Mouse (Mus musculus) neural tube, embryonic 11.5 days (tissue): Measurements from ENCODE around the gene 2510002D24Rik. TPM values are rescaled to one million over a fixed set of nuclear protein-coding genes. Genes with fewer than 3 reads are reported as not detected.

Source experiments
- ATAC-seq: fragments of 200-750 bp; cut with Nextera tagmentation; 2 replicates; pipeline ENCODE4 v1.8.0; 2017; ENCODE audit warnings: moderate number of reproducible peaks, mild to moderate bottlenecking, moderate TSS enrichment, moderate library complexity; ENCODE audit not compliant: insufficient read depth, low FRiP score, low TSS enrichment
- DNase-seq: peaks from one replicate; pipeline ENCODE4 v3.0.0-alpha.2; 2015; ENCODE audit warnings: low spot score
- H3K27ac ChIP-seq: fragments of 300-500 bp; sonication (generic); 2 replicates; pipeline ENCODE4 v1.5.1; 2014; ENCODE audit warnings: low read depth, mild to moderate bottlenecking, low read length
- H3K27me3 ChIP-seq: fragments of 300-500 bp; sonication (generic); 2 replicates; pipeline ENCODE4 v1.6.1; 2014; ENCODE audit warnings: mild to moderate bottlenecking, low read length, mixed read lengths; ENCODE audit not compliant: control insufficient read depth, insufficient read depth
- H3K36me3 ChIP-seq: fragments of 300-500 bp; sonication (generic); 2 replicates; pipeline ENCODE4 v1.6.1; 2014; ENCODE audit warnings: mild to moderate bottlenecking, low read length, moderate library complexity, mixed read lengths; ENCODE audit not compliant: control insufficient read depth, insufficient read depth
- H3K4me1 ChIP-seq: fragments of 300-500 bp; sonication (generic); 2 replicates; pipeline ENCODE4 v1.6.1; 2014; ENCODE audit warnings: low read length, mixed read lengths; ENCODE audit not compliant: control insufficient read depth, insufficient read depth
- H3K4me2 ChIP-seq: fragments of 300-500 bp; sonication (generic); 2 replicates; pipeline ENCODE4 v1.6.1; 2014; ENCODE audit warnings: low read depth, mild to moderate bottlenecking, moderate library complexity
- H3K4me3 ChIP-seq: fragments of 300-500 bp; sonication (generic); 2 replicates; pipeline ENCODE4 v1.5.1; 2014; ENCODE audit warnings: low read depth, low read length
- H3K9ac ChIP-seq: fragments of 300-500 bp; sonication (generic); 2 replicates; pipeline ENCODE4 v1.6.1; 2014; ENCODE audit warnings: mild to moderate bottlenecking, low read length
- H3K9me3 ChIP-seq: fragments of 300-500 bp; sonication (generic); 2 replicates; pipeline ENCODE4 v1.6.1; 2016; ENCODE audit warnings: low read length; ENCODE audit not compliant: control insufficient read depth
- WGBS: fragments of 180-500 bp; shearing (Covaris S2); extraction: QIAGEN DNeasy Blood & Tissue Kit; methylation state at CpG from one replicate; pipeline ENCODE4 v1.1.7; 2014; 5-methylcytosine and 5-hydroxymethylcytosine counted together
- polyA plus RNA-seq: library from polyadenylated mRNA; unstranded; fragments of >200 nt; fragmentation: Nextera tagmentation; extraction: Ambion mirVana; gene quantifications from 2 replicates; pipeline ENCODE4 v1.2.1, GENCODE M21; 2014

Gene 2510002D24Rik
- polyA plus RNA-seq: 17.7 and 19.7 TPM in 2 replicates

DNA sequence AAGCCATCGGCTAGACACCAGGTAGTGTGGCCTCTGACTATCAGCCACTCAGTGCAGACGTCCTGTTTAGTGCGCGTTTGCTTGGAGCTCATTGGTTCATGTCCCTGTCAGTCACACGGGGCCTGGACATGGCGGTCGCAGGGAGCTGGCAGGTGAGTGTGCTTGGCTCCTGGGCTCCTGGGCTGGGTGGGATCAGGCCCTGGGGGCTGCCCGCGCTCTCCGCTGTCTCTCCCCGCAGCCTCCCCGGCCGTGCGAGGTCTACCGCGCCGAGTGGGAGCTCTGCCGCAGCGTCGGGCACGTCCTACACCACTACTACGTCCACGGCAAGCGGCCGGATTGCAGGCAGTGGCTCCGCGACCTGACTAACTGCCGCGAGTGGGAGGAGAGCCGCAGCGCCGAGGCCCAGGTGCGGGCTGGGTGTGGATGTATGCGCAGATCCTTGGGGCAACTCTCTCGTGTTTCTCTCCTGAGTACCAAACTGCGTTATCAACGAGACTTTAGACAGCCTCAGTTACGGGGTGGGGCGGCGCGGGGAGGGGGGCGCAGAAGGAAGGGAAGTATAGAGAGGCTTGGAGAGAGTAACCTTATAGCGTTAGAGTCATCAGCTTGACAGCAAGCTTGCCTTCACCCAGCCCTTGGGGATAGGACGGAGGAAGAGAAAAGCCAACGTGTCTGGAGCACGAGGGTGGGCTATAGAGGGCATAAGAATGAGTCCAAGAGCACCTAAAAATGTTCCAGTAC lies at the start of gene 2510002D24Rik, which contains the start of gene Gm28539:
Gene 2510002D24Rik (plus strand): TSS at position 111 of the 741 bp plus-strand sequence.
Gene Gm28539 (plus strand): TSS at position 117 of the 741 bp plus-strand sequence.
- Histone ChIP-seq H3K9ac (peak within 1 kb of the TSS; percentile 85), H3K27me3 (no peaks in the 10 kb centered on the region), H3K4me1 (no peaks in the 10 kb centered on the region), H3K9me3 (no peaks in the 10 kb centered on the region), H3K4me2 (peak within 1 kb of the TSS; percentile 63), H3K4me3 (peak within 1 kb of the TSS; percentile 81), H3K27ac (no peak within 1 kb of the TSS), H3K36me3 (peaks cover 3% of the 10 kb centered on the region)
- WGBS: 1% methylated on average over 46 of the region's 46 CpGs
- ATAC-seq (peak; percentile 97), DNase-seq (peak; percentile 87)

DNA sequence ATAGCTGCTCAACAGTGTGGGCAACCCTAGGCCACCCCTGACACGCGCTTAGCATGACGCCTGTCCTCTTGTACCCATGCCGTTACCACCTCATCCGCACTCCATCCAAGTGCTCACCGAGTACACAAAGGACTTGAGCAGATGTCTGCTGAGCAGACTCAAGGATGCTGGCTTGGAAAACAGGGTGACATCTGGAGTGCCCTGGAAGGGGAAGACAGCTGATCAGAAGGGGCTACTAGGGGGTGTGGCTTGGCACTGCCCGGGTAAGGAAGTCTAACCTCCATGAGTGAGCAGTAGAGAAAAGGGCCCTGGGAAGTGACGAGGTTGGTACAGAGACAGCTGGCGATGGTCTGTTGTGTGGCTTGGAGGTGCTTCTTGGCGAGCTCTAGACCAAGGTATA lies 49.7 kb upstream of the 2510002D24Rik start:
- H3K4me1 ChIP-seq: no peaks in the 10 kb centered on the region
- H3K9me3 ChIP-seq: no peaks in the 10 kb centered on the region
- peaks cover 13% of the 10 kb centered on the region for H3K36me3 ChIP-seq
- H3K27me3 ChIP-seq: no peaks in the 10 kb centered on the region
- H3K27ac ChIP-seq: no peak overlapping the region
- no peak overlapping the region for H3K4me3 ChIP-seq
- 97% methylated on average over 10 of the region's 10 CpGs for WGBS
- DNase-seq (no peak), ATAC-seq (no peak)
- no peak overlapping the region for H3K9ac ChIP-seq
- H3K4me2 ChIP-seq: no peak overlapping the region

DNA sequence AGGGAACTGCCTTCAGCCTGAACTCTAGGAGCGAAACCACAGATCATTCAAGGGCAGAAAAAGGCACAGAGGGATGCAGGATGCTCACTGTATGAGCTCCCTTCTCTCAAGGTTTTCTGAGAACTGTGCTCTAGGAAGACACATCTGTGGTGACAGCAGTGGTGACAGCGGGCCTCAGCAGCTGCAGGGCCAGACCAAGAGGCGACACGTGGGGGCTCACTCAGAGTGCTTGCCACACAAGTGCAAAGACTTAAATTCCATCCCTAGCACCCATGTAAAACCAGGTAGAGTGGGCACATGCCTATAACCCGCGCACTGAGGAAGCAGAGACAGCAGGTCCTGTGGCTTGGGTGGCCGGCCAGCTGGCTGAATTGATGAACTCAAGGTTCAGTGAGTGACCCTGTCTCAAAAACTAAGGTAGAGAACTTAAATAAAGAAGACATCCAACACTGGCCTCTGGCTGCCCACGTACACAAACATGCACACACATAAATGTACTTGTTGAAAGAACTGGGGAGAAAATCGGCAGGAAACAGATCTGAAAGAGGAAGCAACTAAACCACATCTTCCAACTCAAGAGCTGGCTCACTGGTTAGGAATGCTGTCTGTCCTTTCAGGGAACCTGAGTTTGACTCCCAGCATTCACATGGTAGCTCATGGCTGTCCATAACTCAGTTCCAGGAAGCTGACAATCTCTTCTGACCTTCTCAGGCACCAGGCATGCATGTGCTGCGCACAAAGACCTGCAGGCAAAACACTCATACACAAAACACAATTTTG lies 47.6 kb upstream of the 2510002D24Rik start:
- peaks cover 13% of the 10 kb centered on the region for H3K36me3 ChIP-seq
- no peaks in the 10 kb centered on the region for H3K9me3 ChIP-seq
- 90% methylated on average over 10 of the region's 10 CpGs for WGBS
- no peak overlapping the region for H3K4me3 ChIP-seq
- no peaks in the 10 kb centered on the region for H3K27me3 ChIP-seq
- no peaks in the 10 kb centered on the region for H3K4me1 ChIP-seq
- ATAC-seq: no peak
- no peak overlapping the region for H3K4me2 ChIP-seq
- H3K27ac ChIP-seq: no peak overlapping the region
- DNase-seq: no peak
- H3K9ac ChIP-seq: no peak overlapping the region

DNA sequence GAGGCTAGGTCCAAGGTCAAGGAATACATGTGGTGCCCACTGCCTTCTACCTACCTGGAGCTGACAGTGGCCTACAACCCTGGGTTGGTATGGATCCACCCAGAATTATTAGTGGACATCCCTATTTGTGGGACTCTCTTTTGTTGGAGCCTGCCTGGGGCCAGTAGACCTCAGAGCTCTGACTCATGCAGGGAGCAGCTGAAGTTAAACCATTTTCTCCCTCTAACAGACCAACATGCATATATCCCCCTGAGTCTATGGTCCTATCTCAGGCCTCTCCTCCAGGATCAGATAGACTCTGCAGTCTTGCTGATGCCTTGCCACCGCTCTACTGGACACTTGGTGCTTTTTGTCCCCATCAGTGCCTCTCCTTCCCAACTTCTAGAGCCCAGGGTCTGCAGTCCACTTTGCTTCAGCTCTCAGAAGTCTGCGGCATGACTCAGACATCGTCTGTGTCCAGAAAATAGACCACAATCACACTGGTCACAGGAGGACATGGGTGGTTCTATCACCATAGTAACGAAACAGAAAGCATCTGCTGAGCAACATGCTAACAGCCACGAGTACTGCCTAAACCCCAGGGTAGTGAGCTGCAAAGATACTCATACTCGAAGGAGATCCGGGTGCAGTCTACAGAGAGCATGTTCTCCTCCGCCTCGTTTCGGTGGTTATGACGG lies 41.0 kb upstream of the 2510002D24Rik start:
- Histone ChIP-seq H3K27ac (no peak overlapping the region), H3K9ac (no peak overlapping the region), H3K9me3 (no peaks in the 10 kb centered on the region), H3K4me2 (no peak overlapping the region), H3K4me3 (no peak overlapping the region), H3K36me3 (peaks cover 14% of the 10 kb centered on the region), H3K4me1 (no peaks in the 10 kb centered on the region), H3K27me3 (no peaks in the 10 kb centered on the region)
- DNase-seq (no peak), ATAC-seq (no peak)
- 91% methylated on average over 11 of the region's 11 CpGs for WGBS

DNA sequence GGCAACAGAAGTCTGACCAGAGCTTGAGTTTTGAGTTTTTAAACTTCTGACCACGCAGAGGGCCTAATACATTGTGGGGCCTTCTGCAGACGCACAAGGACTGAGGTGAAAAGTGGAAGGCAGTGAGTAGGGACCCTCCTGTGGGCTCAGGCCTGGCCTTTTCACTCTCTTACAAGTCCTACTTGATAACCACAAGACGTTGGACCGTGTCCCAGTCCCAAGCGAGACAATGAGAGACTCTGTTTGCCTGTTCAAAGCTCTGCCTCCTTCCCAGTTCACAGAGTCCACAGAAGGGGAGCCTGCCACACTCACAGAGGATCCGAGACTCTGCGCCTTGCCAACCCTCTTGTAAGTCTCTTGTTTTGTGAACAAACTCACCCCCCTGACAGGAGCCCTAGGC lies 39.7 kb upstream of the 2510002D24Rik start:
- Histone ChIP-seq H3K36me3 (peaks cover 12% of the 10 kb centered on the region), H3K9ac (no peak overlapping the region), H3K27me3 (no peaks in the 10 kb centered on the region), H3K4me1 (no peaks in the 10 kb centered on the region), H3K4me3 (no peak overlapping the region), H3K27ac (no peak overlapping the region), H3K9me3 (no peaks in the 10 kb centered on the region), H3K4me2 (no peak overlapping the region)
- DNase-seq (no peak), ATAC-seq (no peak)
- WGBS: 89% methylated on average over 7 of the region's 7 CpGs

DNA sequence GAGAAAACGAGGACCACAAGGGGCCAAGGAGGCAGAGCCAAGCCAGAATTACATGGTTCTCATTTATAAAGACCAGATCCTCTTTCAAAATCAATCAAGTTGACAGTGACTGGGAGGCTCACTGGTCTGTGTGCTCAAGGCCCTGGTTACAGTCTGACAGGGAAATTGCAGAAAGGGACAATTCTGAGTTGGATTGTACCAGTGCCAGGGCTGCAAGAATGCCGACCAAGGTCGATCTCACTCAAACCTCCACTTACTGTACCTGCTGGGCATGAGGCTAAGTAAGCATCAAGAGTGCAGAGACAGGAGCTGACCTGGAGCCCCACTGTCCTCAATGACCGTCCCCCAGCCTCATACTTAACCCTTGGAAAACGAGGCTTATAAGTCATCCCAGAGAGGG lies 38.2 kb upstream of the 2510002D24Rik start:
- H3K36me3 ChIP-seq: peaks cover 12% of the 10 kb centered on the region

GRCm38 (mm10) chr16:18798841-18799240 lies 37.5 kb upstream of the 2510002D24Rik start:
- no peak overlapping the region for H3K4me2 ChIP-seq
- 73% methylated on average over 2 of the region's 2 CpGs for WGBS
- H3K4me3 ChIP-seq: no peak overlapping the region
- no peak overlapping the region for H3K27ac ChIP-seq
- DNase-seq (peak; percentile 42), ATAC-seq (no peak)
- peaks cover 12% of the 10 kb centered on the region for H3K36me3 ChIP-seq
- no peaks in the 10 kb centered on the region for H3K4me1 ChIP-seq
- H3K9ac ChIP-seq: no peak overlapping the region
- no peaks in the 10 kb centered on the region for H3K27me3 ChIP-seq
- no peaks in the 10 kb centered on the region for H3K9me3 ChIP-seq

More for the DNA sequence above, 38.2 kb upstream of the 2510002D24Rik start:
- 93% methylated on average over 5 of the region's 5 CpGs for whole genome bisulfite sequencing
- Histone ChIP-seq H3K4me2 (no peak overlapping the region), H3K9me3 (no peaks in the 10 kb centered on the region), H3K27me3 (no peaks in the 10 kb centered on the region), H3K27ac (no peak overlapping the region), H3K9ac (no peak overlapping the region), H3K4me1 (no peaks in the 10 kb centered on the region), H3K4me3 (no peak overlapping the region)
- ATAC-seq (no peak), DNase-seq (no peak)

DNA sequence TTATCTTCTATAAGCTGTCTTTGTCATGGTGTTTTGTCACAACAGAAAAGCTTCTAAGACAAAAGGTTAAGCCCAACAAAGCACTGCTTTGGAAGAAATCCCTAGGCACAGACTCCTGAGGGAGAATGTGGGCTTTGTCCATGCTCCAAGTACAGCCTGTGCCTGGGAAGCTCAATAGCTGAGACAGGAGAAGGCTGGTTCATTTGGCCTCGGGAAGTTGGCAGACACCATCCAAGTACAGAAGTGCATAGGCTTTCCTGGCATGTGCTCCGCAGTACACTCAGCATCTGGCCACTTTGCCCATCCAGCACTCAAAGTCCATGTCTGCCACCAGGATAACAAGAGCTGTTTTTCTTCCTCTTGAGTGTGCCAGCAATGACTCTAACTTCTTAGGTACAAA lies 30.6 kb upstream of the 2510002D24Rik start:
- Histone ChIP-seq H3K9me3 (no peaks in the 10 kb centered on the region), H3K4me2 (no peak overlapping the region), H3K9ac (no peak overlapping the region), H3K4me3 (no peak overlapping the region), H3K36me3 (peaks cover 7% of the 10 kb centered on the region), H3K27me3 (no peaks in the 10 kb centered on the region), H3K4me1 (no peaks in the 10 kb centered on the region), H3K27ac (no peak overlapping the region)
- DNase-seq (no peak), ATAC-seq (no peak)
- WGBS: 91% methylated on average over 2 of the region's 2 CpGs
